Mouse (Mus musculus) limb, embryonic 11.5 days (tissue): ENCODE measurements around the gene Rara. TPM values are rescaled to one million over a fixed set of nuclear protein-coding genes. Genes with fewer than 3 reads are reported as not detected.

ENCODE experiments used
- ATAC-seq: fragments of 200-750 bp; cut with Nextera tagmentation; 2 replicates; pipeline ENCODE4 v1.8.0; 2017; ENCODE audit warnings: low read depth; ENCODE audit not compliant: insufficient number of reproducible peaks, low FRiP score, low TSS enrichment
- DNase-seq: peaks from one replicate; pipeline ENCODE4 v3.0.0-alpha.2; 2015; ENCODE audit warnings: low spot score
- H3K27ac ChIP-seq: fragments of 300-500 bp; sonication (generic); replicated peaks from 2 replicates; pipeline ENCODE4 v1.5.1; 2014; ENCODE audit warnings: low read depth, mild to moderate bottlenecking, low read length
- H3K27me3 ChIP-seq: fragments of 300-500 bp; sonication (generic); 2 replicates; pipeline ENCODE4 v1.6.1; 2014; ENCODE audit warnings: mild to moderate bottlenecking, low read length, mixed read lengths; ENCODE audit not compliant: control insufficient read depth, insufficient read depth
- H3K36me3 ChIP-seq: fragments of 300-500 bp; sonication (generic); 2 replicates; pipeline ENCODE4 v1.6.1; 2014; ENCODE audit warnings: mild to moderate bottlenecking, low read length, moderate library complexity, mixed read lengths; ENCODE audit not compliant: control insufficient read depth, insufficient read depth
- H3K4me1 ChIP-seq: fragments of 300-500 bp; sonication (generic); 2 replicates; pipeline ENCODE4 v1.6.1; 2014; ENCODE audit warnings: low read length, mixed read lengths; ENCODE audit not compliant: control insufficient read depth, insufficient read depth
- H3K4me2 ChIP-seq: fragments of 300-500 bp; sonication (generic); 2 replicates; pipeline ENCODE4 v1.6.1; 2014; ENCODE audit warnings: low read depth, mild to moderate bottlenecking, moderate library complexity; ENCODE audit not compliant: severe bottlenecking
- H3K4me3 ChIP-seq: fragments of 300-500 bp; sonication (generic); 2 replicates; pipeline ENCODE4 v1.5.1; 2014; ENCODE audit warnings: low read depth, low read length
- H3K9ac ChIP-seq: fragments of 300-500 bp; sonication (generic); 2 replicates; pipeline ENCODE4 v1.6.1; 2014; ENCODE audit warnings: mild to moderate bottlenecking, low read length
- H3K9me3 ChIP-seq: fragments of 300-500 bp; sonication (generic); 2 replicates; pipeline ENCODE4 v1.6.1; 2016; ENCODE audit warnings: low read length; ENCODE audit not compliant: control insufficient read depth
- WGBS: fragments of 180-500 bp; shearing (Covaris S2); extraction: QIAGEN DNeasy Blood & Tissue Kit; methylation state at CpG from one replicate; pipeline ENCODE4 v1.1.7; 2014; 5-methylcytosine and 5-hydroxymethylcytosine counted together
- polyA plus RNA-seq: library from polyadenylated mRNA; unstranded; fragments of >200 nt; fragmentation: Nextera tagmentation; extraction: Ambion mirVana; gene quantifications from 2 replicates; pipeline ENCODE4 v1.2.1, GENCODE M21; 2014

The Rara gene
- polyA plus RNA-seq, result 46.7 and 48.7 TPM in 2 replicates

GRCm38 (mm10) chr11:98927438-98928076 lies at the start of gene Rara:
Rara (plus strand) TSS chr11:98927818.
- peak; percentile 75 for DNase-seq
- Histone ChIP-seq H3K27me3 (no peaks in the 10 kb centered on the region), H3K36me3 (no peaks in the 10 kb centered on the region), H3K4me2 (peak within 1 kb of the TSS; percentile 95), H3K4me1 (peaks cover 88% of the 10 kb centered on the region), H3K27ac (peak within 1 kb of the TSS; percentile 94), H3K4me3 (peak within 1 kb of the TSS; percentile 70), H3K9me3 (no peaks in the 10 kb centered on the region), H3K9ac (peak within 1 kb of the TSS; percentile 82)
- no peak for ATAC-seq
- 4% methylated on average over 21 of the region's 21 CpGs for WGBS

- Histone ChIP-seq H3K36me3 (peaks cover 25% of the 10 kb centered on the region), H3K4me2 (no peak overlapping the region), H3K27me3 (no peaks in the 10 kb centered on the region), H3K4me1 (no peaks in the 10 kb centered on the region), H3K4me3 (no peak overlapping the region), H3K9ac (no peak overlapping the region), H3K27ac (no peak overlapping the region), H3K9me3 (no peaks in the 10 kb centered on the region)
- ATAC-seq (no peak), DNase-seq (no peak)
- WGBS, result over 99% methylated on average over 3 of the region's 3 CpGs
Observed at GRCm38 (mm10) chr11:98887703-98888102, 39.9 kb upstream of the Rara start.

GRCm38 (mm10) chr11:98889077-98889476 lies 38.5 kb upstream of the Rara start:
- H3K27me3 ChIP-seq, result no peaks in the 10 kb centered on the region
- H3K36me3 ChIP-seq, result peaks cover 37% of the 10 kb centered on the region
- no peak overlapping the region for H3K4me3 ChIP-seq
- no peak for ATAC-seq
- H3K4me1 ChIP-seq, result no peaks in the 10 kb centered on the region
- H3K4me2 ChIP-seq, result no peak overlapping the region
- no peak overlapping the region for H3K27ac ChIP-seq
- no peaks in the 10 kb centered on the region for H3K9me3 ChIP-seq
- DNase-seq, result no peak
- H3K9ac ChIP-seq, result no peak overlapping the region
- WGBS, result 94% methylated on average over 4 of the region's 4 CpGs

- no peak overlapping the region for H3K4me2 ChIP-seq
- ATAC-seq (no peak), DNase-seq (no peak)
- H3K9me3 ChIP-seq, result no peaks in the 10 kb centered on the region
- no peaks in the 10 kb centered on the region for H3K4me1 ChIP-seq
- H3K9ac ChIP-seq, result no peak overlapping the region
- WGBS, result 92% methylated on average over 5 of the region's 5 CpGs
- peaks cover 40% of the 10 kb centered on the region for H3K36me3 ChIP-seq
- H3K27ac ChIP-seq, result no peak overlapping the region
- H3K4me3 ChIP-seq, result no peak overlapping the region
- H3K27me3 ChIP-seq, result no peaks in the 10 kb centered on the region
Observed at GRCm38 (mm10) chr11:98889977-98890376, 37.6 kb upstream of the Rara start.

- ATAC-seq (no peak), DNase-seq (no peak)
- no peak overlapping the region for H3K4me3 ChIP-seq
- no peak overlapping the region for H3K9ac ChIP-seq
- no peak overlapping the region for H3K4me2 ChIP-seq
- peaks cover 37% of the 10 kb centered on the region for H3K36me3 ChIP-seq
- H3K4me1 ChIP-seq, result no peaks in the 10 kb centered on the region
- H3K9me3 ChIP-seq, result no peaks in the 10 kb centered on the region
- no peak overlapping the region for H3K27ac ChIP-seq
- 54% methylated on average over 5 of the region's 5 CpGs for whole genome bisulfite sequencing
- no peaks in the 10 kb centered on the region for H3K27me3 ChIP-seq
Observed at GRCm38 (mm10) chr11:98892426-98892825, 35.2 kb upstream of the Rara start.

GRCm38 (mm10) chr11:98900529-98901125 lies 27.0 kb upstream of the Rara start:
- DNase-seq, result no peak
- peaks cover 13% of the 10 kb centered on the region for H3K4me1 ChIP-seq
- no peaks in the 10 kb centered on the region for H3K27me3 ChIP-seq
- no peak overlapping the region for H3K27ac ChIP-seq
- H3K9ac ChIP-seq, result 0 out of 2 replicates have a peak overlapping the region, but pooled peaks have one; percentile 18
- H3K4me3 ChIP-seq, result no peak overlapping the region
- no peak for ATAC-seq
- WGBS, result 87% methylated on average over 12 of the region's 12 CpGs
- no peak overlapping the region for H3K4me2 ChIP-seq
- peaks cover 19% of the 10 kb centered on the region for H3K36me3 ChIP-seq
- no peaks in the 10 kb centered on the region for H3K9me3 ChIP-seq

- Histone ChIP-seq H3K36me3 (peaks cover 13% of the 10 kb centered on the region), H3K4me2 (0 out of 2 replicates have a peak overlapping the region, but pooled peaks have one; percentile 12)
- WGBS, result 12% methylated on average over 10 of the region's 10 CpGs
Observed at GRCm38 (mm10) chr11:98902621-98903245, 24.9 kb upstream of the Rara start.

GRCm38 (mm10) chr11:98904577-98904976 lies 23.0 kb upstream of the Rara start:
- Histone ChIP-seq H3K27me3 (no peaks in the 10 kb centered on the region), H3K9me3 (no peaks in the 10 kb centered on the region), H3K4me3 (no peak overlapping the region), H3K4me2 (no peak overlapping the region), H3K4me1 (peaks cover 18% of the 10 kb centered on the region), H3K9ac (no peak overlapping the region), H3K27ac (no peak overlapping the region), H3K36me3 (peaks cover 8% of the 10 kb centered on the region)
- WGBS, result 78% methylated on average over 2 of the region's 2 CpGs
- DNase-seq, result no peak
- no peak for ATAC-seq

More at GRCm38 (mm10) chr11:98902621-98903245, 24.9 kb upstream of the Rara start:
- H3K9me3 ChIP-seq, result no peaks in the 10 kb centered on the region
- H3K9ac ChIP-seq, result peak overlapping the region; percentile 50
- no peak for ATAC-seq
- DNase-seq, result peak; percentile 51
- peaks cover 15% of the 10 kb centered on the region for H3K4me1 ChIP-seq
- H3K27ac ChIP-seq, result peak overlapping the region; percentile 52; the same call in 1 of the 2 replicates
- H3K4me3 ChIP-seq, result no peak overlapping the region
- no peaks in the 10 kb centered on the region for H3K27me3 ChIP-seq
